Mouse (Mus musculus) CH12.LX (cell line): ENCODE measurements around the gene Mylk3. TPM values are rescaled to one million over a fixed set of nuclear protein-coding genes. Genes with fewer than 3 reads are reported as not detected.

ENCODE experiments used
- DNase-seq: peaks from one replicate; pipeline ENCODE4 v3.0.0-alpha.2; 2013; ENCODE audit errors: extremely low read depth
- H3K27ac ChIP-seq: 2 replicates; pipeline ENCODE4 v1.5.1; 2012; ENCODE audit warnings: low read depth, mild to moderate bottlenecking, control low read depth, moderate library complexity; ENCODE audit not compliant: insufficient read depth
- H3K27me3 ChIP-seq: replicated peaks from 2 replicates; pipeline ENCODE3; 2012; ENCODE audit warnings: inconsistent platforms
- H3K36me3 ChIP-seq, 2 experiments: replicated peaks in 1 of 2; 2 replicates each; pipeline versions ENCODE3 to v1.6.1; 2012; ENCODE audit warnings: inconsistent platforms in 1 of 2, low read length in 1 of 2, mild to moderate bottlenecking in 1 of 2, mixed read lengths in 1 of 2, moderate library complexity in 1 of 2; ENCODE audit not compliant: control insufficient read depth in 1 of 2, insufficient read depth in 1 of 2
- H3K4me1 ChIP-seq, 2 experiments: 2 replicates each; pipeline ENCODE4 v1.6.1; 2012; ENCODE audit warnings: inconsistent platforms in 1 of 2, moderate library complexity in 1 of 2; ENCODE audit not compliant: insufficient read depth in 2 of 2, control insufficient read depth in 1 of 2
- H3K4me2 ChIP-seq: 2 replicates; pipeline ENCODE4 v1.6.1; 2012; ENCODE audit warnings: low read depth, mild to moderate bottlenecking, control low read depth; ENCODE audit not compliant: poor library complexity, insufficient read depth, severe bottlenecking
- H3K4me3 ChIP-seq, 3 experiments: fragments of 150-350 bp in 1 of 3; sonication (generic) in 1 of 3; replicated peaks in 1 of 3; 2 replicates each; pipeline versions ENCODE3 to v1.5.1; 2011 to 2012; ENCODE audit warnings: low read depth in 2 of 3, low read length in 2 of 3, mild to moderate bottlenecking in 2 of 3, moderate library complexity in 2 of 3, control low read depth in 1 of 3, improper control_type of control experiment in 1 of 3, inconsistent platforms in 1 of 3, mixed read lengths in 1 of 3; ENCODE audit not compliant: poor library complexity in 1 of 3
- H3K79me2 ChIP-seq: replicated peaks from 2 replicates; pipeline ENCODE4 v1.6.1; 2012; ENCODE audit warnings: mild to moderate bottlenecking, moderate library complexity; ENCODE audit not compliant: control insufficient read depth, poor library complexity, insufficient read depth, severe bottlenecking; ENCODE audit errors: extremely low read depth
- H3K9ac ChIP-seq: 2 replicates; pipeline ENCODE4 v1.6.1; 2012; ENCODE audit warnings: low read depth, mild to moderate bottlenecking, control low read depth, moderate library complexity; ENCODE audit not compliant: insufficient read depth
- H3K9me3 ChIP-seq: replicated peaks from 2 replicates; pipeline ENCODE3; 2012; ENCODE audit warnings: low read length, inconsistent platforms, mixed read lengths
- BHLHE40 ChIP-seq: IDR thresholded peaks from 2 replicates; pipeline ENCODE4 v1.6.1; 2011; ENCODE audit warnings: mild to moderate bottlenecking, low read depth, low read length, improper control_type of control experiment
- CHD1 ChIP-seq: IDR thresholded peaks from 2 replicates; pipeline ENCODE4 v1.6.1; 2012; ENCODE audit warnings: low read depth, low read length, improper control_type of control experiment, inconsistent platforms
- CHD2 ChIP-seq: IDR thresholded peaks from 2 replicates; pipeline ENCODE4 v1.6.1; 2011; ENCODE audit warnings: low read length, improper control_type of control experiment
- ELF1 ChIP-seq: IDR thresholded peaks from 2 replicates; pipeline ENCODE4 v1.6.1; 2014; ENCODE audit warnings: low read depth, mild to moderate bottlenecking, inconsistent platforms, low read length, improper control_type of control experiment
- GABPA ChIP-seq: IDR thresholded peaks from 2 replicates; pipeline ENCODE4 v1.6.1; 2012; ENCODE audit warnings: low read depth, low read length, improper control_type of control experiment, inconsistent platforms; ENCODE audit not compliant: insufficient replicate concordance
- HCFC1 ChIP-seq: IDR thresholded peaks from 2 replicates; pipeline ENCODE4 v1.6.1; 2012; ENCODE audit warnings: low read depth, mild to moderate bottlenecking, inconsistent platforms, low read length, improper control_type of control experiment
- JUN ChIP-seq: IDR thresholded peaks from 2 replicates; pipeline ENCODE4 v1.6.1; 2011; ENCODE audit warnings: low read depth, mild to moderate bottlenecking, low read length, improper control_type of control experiment, moderate library complexity; ENCODE audit not compliant: insufficient read depth
- JUND ChIP-seq: conservative IDR thresholded peaks from 2 replicates; pipeline ENCODE4 v1.6.1; 2011; ENCODE audit warnings: low read depth, low read length, improper control_type of control experiment
- MEF2A ChIP-seq: IDR thresholded peaks from 2 replicates; pipeline ENCODE4 v1.6.1; 2014; ENCODE audit warnings: low read depth, mild to moderate bottlenecking, inconsistent platforms, low read length, improper control_type of control experiment, borderline replicate concordance
- MYC ChIP-seq: IDR thresholded peaks from 2 replicates; pipeline ENCODE4 v1.6.1; 2011; ENCODE audit warnings: low read depth, mild to moderate bottlenecking, improper control_type of control experiment, low read length
- NELFE ChIP-seq: IDR thresholded peaks from 2 replicates; pipeline ENCODE4 v1.6.1; 2011; ENCODE audit warnings: low read depth, low read length, improper control_type of control experiment
- POLR2A ChIP-seq: IDR thresholded peaks from 2 replicates; pipeline ENCODE4 v1.6.1; 2011; ENCODE audit warnings: low read depth, mild to moderate bottlenecking, improper control_type of control experiment, low read length
- RAD21 ChIP-seq: IDR thresholded peaks from 2 replicates; pipeline ENCODE4 v1.6.1; 2011; ENCODE audit warnings: low read depth, mild to moderate bottlenecking, low read length, improper control_type of control experiment, moderate library complexity
- RCOR1 ChIP-seq: conservative IDR thresholded peaks from 2 replicates; pipeline ENCODE4 v1.6.1; 2012; ENCODE audit warnings: low read depth, mild to moderate bottlenecking, inconsistent platforms, low read length, improper control_type of control experiment
- TCF12 ChIP-seq: IDR thresholded peaks from 2 replicates; pipeline ENCODE4 v1.6.1; 2014; ENCODE audit warnings: low read depth, mild to moderate bottlenecking, inconsistent platforms, low read length, improper control_type of control experiment
- UBTF ChIP-seq: IDR thresholded peaks from 2 replicates; pipeline ENCODE4 v1.6.1; 2012; ENCODE audit warnings: low read depth, mild to moderate bottlenecking, inconsistent platforms, low read length, improper control_type of control experiment, moderate library complexity
- dilution Hi-C: fragments of 300-500 bp; cut with MboI; formaldehyde crosslinking; loops from 2 replicates; pipeline ENCODE4 v1.14.3; 2020; ENCODE audit warnings: low sequenced_read_pairs; ENCODE audit not compliant: extremely low pct_unique_long_range_greater_than_20kb, extremely low pct_ligation_motif_present
- in situ Hi-C: fragments of 300-500 bp; cut with MboI; formaldehyde crosslinking; loops from 3 replicates; pipeline ENCODE4 v1.14.3; 2019; ENCODE audit warnings: low sequenced_read_pairs, low pct_ligation_motif_present, low pct_unique_long_range_greater_than_20kb, mixed read lengths
- polyA plus RNA-seq: library from polyadenylated mRNA; unstranded; fragments of >175 nt; gene quantifications from 2 replicates; pipeline ENCODE4 v1.2.1, GENCODE M21; 2012; ENCODE audit warnings: low read depth; ENCODE audit not compliant: insufficient read length
- total RNA-seq, 2 experiments: library from RNA; depleted of rRNA; stranded (reverse); fragments of 300-350 nt in 1 of 2; fragments of >200 nt in 1 of 2; gene quantifications; 2 replicates each; pipeline ENCODE4 v1.2.3; 2012 to 2014

Mylk3 gene
- total and polyA plus RNA-seq, 3 experiments = 0.07 to 0.08 TPM; not detected in 1

GRCm38 (mm10) chr8:85374286-85374685 is 11.9 kb downstream of the Mylk3 start:
- H3K4me2 ChIP-seq = no peak overlapping the region
- H3K4me3 ChIP-seq = no peak overlapping the region
- H3K9ac ChIP-seq = no peak overlapping the region
- no peaks in the 10 kb centered on the region for H3K9me3 ChIP-seq
- no peak for TF ChIP-seq NELFE
- TF ChIP-seq RAD21 = no peak
- TF ChIP-seq MYC = no peak
- TF ChIP-seq CHD1 = no peak
- TF ChIP-seq POLR2A = no peak
- no peak for TF ChIP-seq JUN
- TF ChIP-seq RCOR1 = no peak
- TF ChIP-seq HCFC1 = no peak
- TF ChIP-seq TCF12 = no peak
- TF ChIP-seq CHD2 = no peak
- TF ChIP-seq ELF1 = no peak
- TF ChIP-seq JUND = no peak
- no peak overlapping the region for H3K27ac ChIP-seq
- peaks cover 4 to 24% of the 10 kb centered on the region in 2 experiments for H3K4me1 ChIP-seq
- dilution Hi-C loops = no loop called here
- no peaks in the 10 kb centered on the region for H3K36me3 ChIP-seq
- no peaks in the 10 kb centered on the region for H3K27me3 ChIP-seq
- no peaks in the 10 kb centered on the region for H3K79me2 ChIP-seq
- DNase-seq = no peak
- in situ Hi-C loops = no loop called here

GRCm38 (mm10) chr8:85373435-85374039 is 12.6 kb downstream of the Mylk3 start:
- H3K9me3 ChIP-seq = no peaks in the 10 kb centered on the region
- H3K79me2 ChIP-seq = no peaks in the 10 kb centered on the region
- TF ChIP-seq BHLHE40 (no peak), MEF2A (no peak), POLR2A (no peak), UBTF (no peak), GABPA (no peak), JUND (no peak), ELF1 (no peak)
- H3K9ac ChIP-seq = no peak overlapping the region
- H3K4me2 ChIP-seq = peak overlapping the region; percentile 13; the same call in 1 of the 2 replicates
- H3K27me3 ChIP-seq = no peaks in the 10 kb centered on the region
- no peak overlapping the region for H3K27ac ChIP-seq
- in situ Hi-C loops = no loop called here
- H3K4me3 ChIP-seq = no peak overlapping the region
- peaks cover 4 to 24% of the 10 kb centered on the region in 2 experiments for H3K4me1 ChIP-seq
- dilution Hi-C loops = no loop called here
- no peak for DNase-seq
- no peaks in the 10 kb centered on the region for H3K36me3 ChIP-seq
